Mouse (Mus musculus): ENCODE measurements around the gene Tef. TPM values are rescaled to one million over a fixed set of nuclear protein-coding genes. Genes with fewer than 3 reads are reported as not detected.

Gene Tef
- total RNA-seq, 2 experiments from 2014 or later, result 121 to 143 TPM

DNA sequence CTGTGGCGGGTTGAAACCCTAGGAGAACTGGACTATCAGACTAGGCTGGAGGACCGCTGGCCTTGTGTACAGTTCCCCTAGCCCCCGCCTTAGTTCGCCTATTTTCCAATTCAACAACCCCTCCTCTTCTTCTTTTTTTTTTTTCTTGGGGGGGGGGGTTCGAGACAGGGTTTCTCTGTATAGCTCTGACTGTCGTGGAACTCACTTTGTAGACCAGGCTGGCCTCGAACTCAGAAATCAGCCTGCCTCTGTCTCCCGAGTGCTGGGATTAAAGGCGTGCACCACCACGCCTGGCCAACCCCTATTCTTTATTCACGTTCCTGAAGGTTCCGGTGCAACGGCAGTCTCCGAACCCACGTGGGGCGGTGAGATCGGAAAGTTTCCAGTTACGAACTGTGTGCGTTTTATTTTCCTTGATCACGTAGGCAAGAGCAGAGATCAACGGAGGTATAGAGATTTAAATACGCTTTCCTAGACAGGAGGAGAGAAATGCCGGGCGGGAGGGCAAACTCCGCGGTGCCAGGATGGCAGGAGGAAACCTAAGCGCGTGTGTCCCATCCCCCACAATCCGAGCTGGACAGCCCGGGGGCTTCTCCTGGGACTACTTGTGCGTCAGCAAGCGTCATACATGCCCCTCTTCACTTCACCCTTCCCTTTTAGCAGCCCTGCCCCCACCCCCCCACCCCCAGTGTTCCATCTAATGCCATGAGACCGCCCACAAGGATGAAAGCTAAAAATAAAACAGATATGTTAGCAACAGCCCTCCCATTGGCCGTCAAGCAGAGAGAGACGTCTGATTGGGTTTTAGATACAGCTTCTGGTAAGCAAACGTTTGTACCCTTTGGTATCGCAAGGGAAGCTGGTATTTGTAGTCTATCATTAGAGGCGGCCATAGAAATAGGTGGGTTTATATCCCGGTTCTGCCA, 57.4 kb downstream of the Tef start:
- peak; percentile 88 to 95 for DNase-seq (ENCODE audit: extremely low spot score in 1 of 2, low spot score in 2 of 2)
- intact Hi-C loops (cut with DNase I), result no loop called here

DNA sequence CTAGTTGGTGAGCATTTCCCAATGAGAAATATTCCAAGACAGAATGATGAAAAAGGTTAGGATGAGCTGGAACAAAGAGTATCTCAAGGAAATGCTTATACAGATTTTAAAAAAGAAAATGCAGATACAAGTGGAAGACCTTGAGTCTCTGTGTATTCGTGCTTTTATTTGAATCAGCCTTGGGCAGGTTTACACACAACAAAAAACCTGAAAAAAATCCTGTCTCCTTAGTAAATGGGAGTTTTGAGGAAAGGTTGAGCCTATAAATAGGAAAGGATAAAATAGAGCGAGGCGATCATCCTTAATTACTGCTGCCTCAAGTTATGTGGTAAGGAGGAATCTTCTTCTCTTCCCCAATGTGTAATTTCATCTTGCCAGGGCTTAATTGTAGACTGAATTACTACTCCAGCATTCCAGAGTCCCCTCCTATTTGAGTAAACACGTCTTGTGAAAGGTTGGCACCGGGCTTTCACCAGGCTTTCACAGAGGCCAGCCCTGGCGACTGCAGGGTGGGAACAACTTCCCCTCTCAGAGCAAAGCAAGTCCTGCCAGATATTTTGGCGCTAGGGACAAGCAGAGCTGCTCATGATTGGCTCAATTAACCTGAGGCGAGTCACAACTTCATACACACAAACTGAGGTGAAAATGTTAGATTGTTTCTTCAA, 58.4 kb downstream of the Tef start:
- intact Hi-C loops (cut with DNase I), result no loop called here
- DNase-seq (ENCODE audit: extremely low spot score in 1 of 2, low spot score in 2 of 2), result peak in 1 of 2 experiments; percentile 58

DNA sequence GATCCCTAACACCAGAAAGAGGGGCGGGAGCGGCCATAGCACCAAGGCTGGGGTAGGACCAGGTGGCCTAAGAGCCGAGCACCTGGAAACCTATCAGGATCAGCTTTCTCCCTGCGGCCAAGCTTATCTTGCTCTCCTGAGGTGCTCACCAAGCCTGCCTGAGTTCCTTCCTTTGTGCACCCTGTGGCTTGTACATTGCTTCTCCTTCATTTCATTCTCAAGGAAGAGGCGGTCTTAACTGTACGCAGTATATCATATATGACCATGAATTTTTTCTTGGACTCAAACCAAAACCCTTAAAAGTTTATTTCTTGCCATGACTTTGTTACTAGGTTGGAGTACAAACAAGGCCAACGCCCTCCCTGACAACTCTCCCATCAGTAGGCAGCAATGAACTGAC, 62.0 kb downstream of the Tef start:
- intact Hi-C loops (cut with DNase I), result no loop called here
- no peak for DNase-seq (ENCODE audit: extremely low spot score in 1 of 2, low spot score in 2 of 2)

DNA sequence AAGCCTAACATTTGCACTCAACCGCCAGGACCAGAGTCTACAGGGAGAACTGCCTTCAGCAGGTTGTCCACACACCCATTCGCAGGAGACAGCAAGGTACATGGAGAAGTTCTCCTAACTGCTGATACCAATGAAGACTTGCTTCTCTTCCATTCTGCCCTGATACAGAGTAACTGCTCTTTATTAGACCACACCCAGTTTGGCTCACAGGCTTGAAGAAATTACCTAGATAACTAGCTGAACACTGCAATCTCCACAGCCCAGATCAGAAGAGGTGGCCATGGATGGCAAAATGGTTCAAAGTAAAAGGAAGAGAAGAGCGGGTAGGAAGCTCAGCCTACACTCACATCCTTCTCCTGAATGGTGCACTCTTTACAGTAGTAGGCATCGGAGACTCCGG, 67.8 kb downstream of the Tef start:
- no peak for DNase-seq (ENCODE audit: extremely low spot score in 1 of 2, low spot score in 2 of 2)
- intact Hi-C loops (cut with DNase I), result no loop called here

DNA sequence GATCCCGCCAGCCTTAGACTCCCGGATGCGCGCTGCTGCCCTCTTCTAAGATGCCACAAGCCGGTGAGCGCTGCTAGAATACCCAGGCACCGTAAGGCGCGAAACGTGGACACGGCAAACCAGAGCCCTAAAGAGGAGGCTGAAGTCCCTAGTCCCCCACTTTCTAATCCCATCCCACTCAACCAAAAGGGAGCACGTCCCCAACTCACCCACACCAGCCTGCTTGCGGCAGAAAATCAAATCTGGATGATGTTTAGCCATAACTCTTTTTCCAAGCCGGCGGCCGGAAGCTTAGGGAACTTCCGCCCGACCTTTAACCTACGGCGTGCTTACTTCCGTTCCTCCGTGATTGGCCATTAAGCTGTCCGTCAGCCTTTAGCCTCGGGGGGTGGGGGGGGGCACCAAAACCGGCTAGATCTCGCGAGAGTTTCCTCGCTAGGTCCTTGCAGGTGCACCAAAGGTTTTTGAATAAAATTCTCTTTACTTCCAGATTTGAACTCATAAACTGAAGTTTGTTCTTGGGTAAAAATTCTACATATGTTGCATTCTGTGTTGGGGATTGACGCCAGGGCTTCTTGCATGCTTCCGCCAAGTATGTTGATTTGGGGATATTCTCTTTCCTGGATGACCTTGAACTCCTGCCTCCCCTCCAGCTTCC, 69.5 kb downstream of the Tef start, which contains the start of gene Phf5a:
Phf5a (minus strand) TSS at position 308 of the 658 bp plus-strand sequence.
- peak; percentile 85 to 92 for DNase-seq (ENCODE audit: extremely low spot score in 1 of 2, low spot score in 2 of 2)
- intact Hi-C loops (cut with DNase I), result no loop called here

DNA sequence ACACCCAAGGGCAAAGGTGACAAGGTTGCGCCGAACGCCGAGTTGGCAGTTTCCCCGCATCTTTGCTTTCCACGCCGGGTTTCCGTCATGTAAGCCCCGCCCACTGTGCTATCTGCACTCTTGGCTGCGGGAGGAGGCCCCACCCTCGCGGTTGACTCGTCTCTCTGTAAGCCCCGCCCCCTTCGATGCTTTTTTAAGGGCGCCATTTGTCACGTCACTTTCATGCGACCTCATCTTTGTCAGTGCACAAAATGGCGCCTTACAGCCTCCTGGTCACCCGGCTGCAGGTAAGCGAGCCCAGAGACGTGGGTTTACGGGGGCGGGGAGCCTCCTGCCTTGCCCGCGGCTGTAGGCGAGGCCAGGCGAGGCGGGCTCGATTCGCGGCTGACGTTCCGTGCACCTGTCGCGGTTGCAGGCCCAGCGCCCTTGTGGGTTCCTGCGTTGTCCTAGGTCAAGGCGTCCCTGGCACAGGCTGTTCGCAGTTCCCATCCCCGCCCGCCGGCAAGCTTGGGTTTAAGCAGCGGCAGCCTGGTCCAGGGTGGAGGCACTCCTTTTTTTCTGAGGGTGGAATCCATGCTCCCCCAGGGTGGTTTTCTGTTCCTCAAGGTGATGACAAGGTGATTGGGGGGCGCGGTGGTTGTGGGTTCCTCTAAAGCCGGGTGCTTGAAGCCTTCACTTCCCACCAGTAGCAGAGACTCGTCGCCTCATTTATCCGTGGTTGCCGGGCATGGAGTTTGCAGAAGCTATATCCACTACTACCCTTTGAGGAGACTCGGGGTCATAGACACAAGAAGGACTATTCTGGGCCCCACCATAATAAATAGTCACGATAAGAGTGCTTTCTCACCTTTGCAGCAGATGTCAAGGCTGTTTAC, 70.3 kb downstream of the Tef start, which contains the start of gene Aco2:
Aco2 (plus strand) TSS at position 48 of the 875 bp plus-strand sequence.
- intact Hi-C loops (cut with DNase I), result no loop called here
- DNase-seq (ENCODE audit: extremely low spot score in 1 of 2, low spot score in 2 of 2), result peak; percentile 99

Other genes with a start within 250 kb of the Tef start
- 10 to 100 TPM; 58.3 to 60.3 TPM for gene Ep300, start 217.1 kb upstream of the Tef start, total RNA-seq (2021)
- 10 to 100 TPM; 35.9 to 37.1 TPM for gene L3mbtl2, start 138.5 kb upstream of the Tef start, total RNA-seq (2021)
- 10 to 100 TPM; 20.6 to 25.4 TPM for gene Chadl, start 105.1 kb upstream of the Tef start, total RNA-seq (2021)
- gene Zc3h7b, start 57.4 kb upstream of the Tef start, total RNA-seq (2021), result 100 to 1,000 TPM; 192 to 212 TPM
- 100 to 1,000 TPM; 200 to 211 TPM for gene Rangap1, start 56.9 kb upstream of the Tef start, total RNA-seq (2021)
- gene Tob2, start 56.4 kb downstream of the Tef start, total RNA-seq (2021), result 10 to 100 TPM; 25.5 to 29.9 TPM
- 10 to 100 TPM; 42.6 to 44.5 TPM for gene Phf5a, start 69.5 kb downstream of the Tef start, total RNA-seq (2021)
- gene Aco2, start 69.9 kb downstream of the Tef start, total RNA-seq (2021), result 100 to 1,000 TPM; 392 to 412 TPM
- 10 to 100 TPM; 44.8 to 55.0 TPM for gene Polr3h, start 123.8 kb downstream of the Tef start, total RNA-seq (2021)
- 100 to 1,000 TPM; 154 to 156 TPM for gene Csdc2, start 134.3 kb downstream of the Tef start, total RNA-seq (2021)
- gene Pmm1, start 158.5 kb downstream of the Tef start, total RNA-seq (2021), result 100 to 1,000 TPM; 177 TPM
- not detected for gene 1700029P11Rik, start 178.1 kb downstream of the Tef start, total RNA-seq (2021)
- 10 to 100 TPM; 27.9 to 29.9 TPM for gene Xrcc6, start 185.4 kb downstream of the Tef start, total RNA-seq (2021)
- 10 to 100 TPM; 91.9 to 93.6 TPM for gene Desi1, start 231.4 kb downstream of the Tef start, total RNA-seq (2021)
- 100 to 1,000 TPM; 101 to 109 TPM for gene Snu13, start 245.2 kb downstream of the Tef start, total RNA-seq (2021)

Measured in left cerebral cortex, postnatal 10 days (tissue).